Mouse (Mus musculus): ENCODE results near the gene Nr3c2. TPM values are rescaled to one million over a fixed set of nuclear protein-coding genes. Genes with fewer than 3 reads are reported as not detected.

Gene Nr3c2
- polyA plus RNA-seq, 2 experiments from 2014 or later = 6.6 to 9.7 TPM

DNA sequence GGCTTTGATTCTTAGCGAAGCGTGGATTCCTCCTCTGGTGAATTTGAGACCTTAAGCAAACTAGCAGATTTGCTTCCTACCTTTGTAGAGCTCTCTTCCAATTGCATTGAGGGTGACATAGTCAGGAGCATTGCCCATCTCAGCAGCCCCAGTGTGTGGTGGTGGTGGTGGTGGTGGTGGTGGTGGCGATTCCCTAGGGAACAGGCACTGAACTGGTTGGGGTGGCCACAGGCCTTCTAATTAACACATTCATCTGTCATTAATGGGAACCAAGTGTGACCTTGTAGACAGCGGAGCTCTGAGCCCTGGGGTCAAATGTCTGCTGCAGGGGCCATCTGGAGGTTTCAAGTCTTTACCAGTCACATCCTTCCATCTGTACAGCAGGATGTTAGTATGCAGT, 277.1 kb downstream of the Nr3c2 start:
- ATAC-seq = no peak

DNA sequence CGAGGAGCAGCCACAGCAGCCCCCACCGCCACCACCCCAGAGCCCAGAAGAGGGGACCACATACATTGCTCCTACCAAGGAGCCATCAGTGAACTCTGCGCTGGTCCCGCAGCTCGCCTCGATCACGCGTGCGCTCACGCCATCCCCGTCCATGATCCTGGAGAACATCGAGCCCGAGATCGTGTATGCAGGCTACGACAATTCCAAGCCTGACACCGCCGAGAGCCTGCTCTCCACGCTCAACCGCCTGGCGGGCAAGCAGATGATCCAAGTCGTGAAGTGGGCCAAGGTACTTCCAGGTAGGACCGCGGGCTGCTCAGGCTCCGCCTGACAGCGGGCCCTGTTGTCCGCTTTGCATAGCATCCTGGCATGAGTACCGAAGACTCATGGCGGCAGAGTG, 286.6 kb downstream of the Nr3c2 start:
- ATAC-seq = no peak

GRCm38 (mm10) chr8:77186914-77187536, 287.8 kb downstream of the Nr3c2 start:
- no peak for ATAC-seq

DNA sequence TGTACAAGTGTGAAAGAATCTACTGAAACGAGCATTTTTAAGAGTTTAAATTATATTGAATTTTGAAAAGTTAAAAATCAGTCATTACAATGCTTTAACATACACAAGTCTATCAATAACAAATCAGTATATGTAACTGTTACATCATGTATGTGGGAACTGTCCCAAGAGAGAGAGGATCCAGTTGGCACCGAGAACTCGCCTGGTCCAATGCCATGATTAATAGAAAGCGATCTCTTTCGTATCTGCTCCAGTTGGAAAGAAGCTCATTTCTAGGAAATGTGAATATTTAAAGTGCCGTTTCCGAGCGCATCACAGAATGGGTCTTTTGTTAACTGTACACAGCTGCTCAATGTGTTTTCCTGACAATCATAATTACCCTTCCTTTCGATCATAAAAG, 288.5 kb downstream of the Nr3c2 start:
- no peak for ATAC-seq

GRCm38 (mm10) chr8:77188298-77188697, 289.1 kb downstream of the Nr3c2 start:
- no peak for ATAC-seq

- no peak for ATAC-seq
Observed at GRCm38 (mm10) chr8:77189318-77189717, 290.1 kb downstream of the Nr3c2 start.

GRCm38 (mm10) chr8:77190393-77190792, 291.2 kb downstream of the Nr3c2 start:
- no peak for ATAC-seq

- ATAC-seq = peak; percentile 90
Observed at GRCm38 (mm10) chr8:77209297-77209696, 310.1 kb downstream of the Nr3c2 start.

DNA sequence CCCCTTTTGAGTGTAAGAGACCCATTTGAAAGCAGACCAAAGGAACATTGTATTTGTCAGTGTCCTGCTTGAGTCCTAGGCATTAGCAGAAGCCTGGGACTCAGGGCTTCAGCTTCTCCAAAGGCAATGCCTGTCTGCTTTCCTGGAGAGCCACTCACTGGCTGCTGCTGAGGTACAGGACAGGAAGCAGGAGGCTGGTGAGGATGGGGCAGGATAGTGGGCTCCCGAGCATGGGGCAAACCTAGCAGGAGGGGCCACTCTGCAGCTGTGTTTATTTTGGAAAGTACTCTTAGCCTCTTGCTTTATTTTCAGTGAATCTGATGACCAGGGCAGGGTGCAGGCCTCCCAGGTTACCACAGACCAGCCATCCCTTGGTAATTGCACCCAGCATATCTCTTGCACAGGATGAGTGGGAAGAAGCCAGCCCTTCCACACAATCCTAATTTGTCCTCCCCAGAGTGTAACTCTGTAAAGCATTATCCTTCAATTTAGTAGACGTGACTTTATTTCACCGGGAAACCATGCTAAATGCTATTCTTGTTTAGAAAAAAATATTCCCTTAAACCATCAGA, 314.7 kb downstream of the Nr3c2 start:
- no peak for ATAC-seq

DNA sequence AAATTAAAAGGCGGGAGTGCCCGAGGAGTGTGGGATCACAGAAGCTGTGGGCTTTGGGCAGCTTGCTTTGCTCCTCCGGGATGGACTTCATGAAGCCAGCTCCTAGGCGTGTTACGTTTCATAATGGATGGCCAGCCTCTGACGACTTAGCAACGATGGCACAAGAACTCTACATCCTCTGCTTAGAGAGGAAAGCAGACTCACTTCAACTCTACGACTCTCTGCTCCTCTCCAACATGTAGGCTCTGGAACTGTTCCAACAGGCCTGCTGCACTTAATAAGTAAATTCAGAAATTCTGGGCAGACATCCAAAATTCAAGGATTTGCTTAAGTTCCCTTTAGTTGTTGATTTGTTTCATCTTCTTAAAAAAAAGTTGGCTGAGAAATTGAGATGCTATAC, 315.4 kb downstream of the Nr3c2 start:
- no peak for ATAC-seq

DNA sequence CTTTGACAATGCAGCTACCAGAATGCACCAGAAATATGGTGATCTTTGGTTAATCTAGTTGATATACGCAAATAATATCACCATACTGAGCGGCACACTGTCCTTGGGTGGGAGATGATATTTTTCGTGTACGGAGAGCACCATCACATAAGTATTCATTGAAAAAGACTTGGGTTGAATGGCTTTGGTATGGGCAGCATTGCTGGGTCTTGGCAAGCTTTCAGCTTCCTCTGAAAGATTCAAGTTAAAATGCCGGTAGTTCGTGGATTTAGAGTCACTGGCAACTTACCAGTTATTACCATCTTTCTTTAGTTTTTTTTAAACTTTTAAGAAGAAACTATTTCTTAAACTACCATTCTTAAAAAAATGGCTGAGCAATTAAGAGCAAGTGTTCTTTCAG, 315.9 kb downstream of the Nr3c2 start:
- no peak for ATAC-seq

DNA sequence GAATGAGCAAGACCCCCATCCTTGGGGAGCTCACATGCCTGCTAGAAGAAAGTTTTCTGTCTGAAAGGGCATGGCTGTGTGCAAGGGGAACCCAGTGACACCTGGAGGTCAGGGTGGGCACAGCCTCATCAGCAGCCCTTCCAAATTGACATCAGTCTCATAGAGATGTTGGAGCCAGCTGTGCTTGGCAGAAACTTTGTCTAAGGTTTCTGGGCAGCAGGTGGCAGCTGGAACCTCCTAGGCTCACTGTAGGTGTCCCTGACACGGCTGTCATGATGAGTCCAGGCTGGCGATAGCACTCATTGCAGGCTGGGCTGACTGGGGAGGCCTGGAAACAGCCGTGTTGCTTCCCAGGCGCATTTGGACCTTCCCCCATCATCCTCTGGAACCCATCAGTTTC, 323.9 kb downstream of the Nr3c2 start:
- no peak for ATAC-seq

DNA sequence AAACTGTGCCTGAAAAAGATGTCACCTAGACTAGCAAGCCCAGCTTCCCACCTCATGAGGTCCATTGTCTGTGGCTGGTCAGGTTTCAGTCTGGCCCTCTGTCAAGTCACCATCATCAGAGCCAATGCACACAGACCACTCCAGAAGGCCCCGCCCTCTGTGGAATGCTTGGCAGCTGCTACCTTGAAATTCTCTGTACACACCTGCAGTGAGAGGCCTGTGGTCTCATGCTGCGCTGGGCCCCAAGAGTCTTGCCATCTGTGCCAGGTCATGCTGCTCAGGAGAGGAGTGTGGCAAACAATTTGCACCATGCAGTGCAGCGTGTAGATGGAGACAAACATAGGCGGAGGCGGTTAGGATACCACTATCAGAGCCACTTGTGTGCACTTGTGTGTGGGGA, 328.5 kb downstream of the Nr3c2 start:
- no peak for ATAC-seq

- ATAC-seq = no peak
Observed at GRCm38 (mm10) chr8:77228688-77229087, 329.4 kb downstream of the Nr3c2 start.

- no peak for ATAC-seq
Observed at GRCm38 (mm10) chr8:77231211-77231610, 332.0 kb downstream of the Nr3c2 start.

DNA sequence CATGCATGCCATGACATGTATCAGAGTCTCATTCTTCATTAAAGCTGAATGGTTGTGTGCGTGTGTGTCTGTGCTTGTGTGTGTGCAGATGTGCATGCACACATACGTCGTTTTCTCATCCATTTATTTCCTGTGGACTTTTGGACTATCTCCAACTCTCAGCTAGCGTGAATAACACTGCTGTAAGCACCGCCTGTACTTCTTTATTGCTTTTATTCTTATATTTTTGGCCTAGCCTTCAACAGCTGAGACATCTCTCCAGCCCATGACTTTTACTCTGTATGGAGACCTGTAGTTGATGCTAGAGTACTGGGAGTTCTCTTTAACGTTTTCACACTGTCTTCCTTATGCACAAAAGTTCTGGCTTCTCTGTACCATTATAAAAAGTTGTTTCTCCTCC, 332.6 kb downstream of the Nr3c2 start:
- no peak for ATAC-seq

DNA sequence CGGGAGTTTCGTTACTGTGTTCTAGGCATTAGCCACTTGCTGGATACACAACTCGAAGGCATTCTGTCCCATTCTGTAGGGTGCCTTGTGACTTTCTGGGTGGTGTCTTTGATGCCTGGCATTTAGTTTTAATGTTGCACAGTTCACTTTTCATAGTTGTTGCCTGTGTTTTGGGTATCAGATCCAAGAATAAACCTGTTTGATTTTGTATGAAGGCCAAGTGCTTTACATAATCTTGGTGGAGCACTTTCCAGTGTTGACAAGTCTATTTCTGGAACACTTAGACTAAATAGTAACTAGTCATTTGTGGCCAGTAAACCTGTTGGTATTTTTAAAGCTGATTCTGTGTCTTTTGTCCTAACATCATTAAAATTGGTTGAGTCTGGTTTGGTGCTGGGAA, 333.2 kb downstream of the Nr3c2 start:
- no peak for ATAC-seq

GRCm38 (mm10) chr8:77236701-77237100, 337.5 kb downstream of the Nr3c2 start:
- ATAC-seq = no peak

DNA sequence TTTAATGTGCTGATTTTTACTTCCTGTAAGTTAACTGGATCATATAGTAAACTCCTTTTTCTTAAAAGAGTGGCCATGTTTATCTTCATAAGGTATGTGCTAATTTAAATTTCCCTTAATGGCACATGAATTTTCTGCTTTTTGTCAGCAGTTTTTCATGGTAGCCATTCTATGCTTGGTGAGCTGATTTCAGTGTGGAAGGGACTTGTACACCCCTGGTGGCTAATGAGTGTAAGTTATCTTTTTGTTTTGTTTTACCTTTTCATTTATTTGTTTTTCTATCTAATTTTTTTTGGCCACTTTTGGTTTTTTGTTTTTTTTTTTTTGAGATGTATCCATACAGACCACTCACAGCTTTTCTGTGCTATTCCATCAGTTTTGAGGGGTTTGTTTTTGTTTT, 340.2 kb downstream of the Nr3c2 start:
- ATAC-seq = peak; percentile 61

- ATAC-seq = no peak
Observed at GRCm38 (mm10) chr8:77241381-77241780, 342.1 kb downstream of the Nr3c2 start.

DNA sequence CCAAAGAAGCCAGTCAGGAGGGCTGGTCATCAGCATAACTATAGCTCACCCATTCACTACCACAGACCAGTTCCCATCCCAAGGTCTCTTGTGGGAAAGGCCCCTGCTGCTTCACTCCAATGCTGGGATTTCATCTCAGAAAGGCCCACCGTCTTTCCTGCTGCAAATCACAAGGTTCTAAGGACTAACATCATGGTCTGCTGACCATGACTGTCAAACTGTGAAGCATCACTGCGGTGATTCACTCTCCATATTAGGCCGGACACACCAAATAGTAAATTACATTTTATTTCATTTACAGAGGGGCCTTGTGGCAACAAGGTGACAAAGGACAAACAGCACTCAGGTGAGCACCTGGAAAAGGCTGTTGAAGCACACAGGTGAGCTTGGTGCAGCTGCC, 350.9 kb downstream of the Nr3c2 start:
- ATAC-seq = no peak

GRCm38 (mm10) chr8:77251134-77251533, 351.9 kb downstream of the Nr3c2 start:
- ATAC-seq = no peak

GRCm38 (mm10) chr8:77254466-77254865, 355.2 kb downstream of the Nr3c2 start:
- no peak for ATAC-seq

GRCm38 (mm10) chr8:77256450-77257084, 357.3 kb downstream of the Nr3c2 start:
- no peak for ATAC-seq

- no peak for ATAC-seq
Observed at GRCm38 (mm10) chr8:77257085-77257451, 357.8 kb downstream of the Nr3c2 start.
